Mouse (Mus musculus): ENCODE measurements around the gene Fmo6. TPM values are rescaled to one million over a fixed set of nuclear protein-coding genes. Genes with fewer than 3 reads are reported as not detected.

The Fmo6 gene
- total RNA-seq, 1 experiment, result not detected

DNA sequence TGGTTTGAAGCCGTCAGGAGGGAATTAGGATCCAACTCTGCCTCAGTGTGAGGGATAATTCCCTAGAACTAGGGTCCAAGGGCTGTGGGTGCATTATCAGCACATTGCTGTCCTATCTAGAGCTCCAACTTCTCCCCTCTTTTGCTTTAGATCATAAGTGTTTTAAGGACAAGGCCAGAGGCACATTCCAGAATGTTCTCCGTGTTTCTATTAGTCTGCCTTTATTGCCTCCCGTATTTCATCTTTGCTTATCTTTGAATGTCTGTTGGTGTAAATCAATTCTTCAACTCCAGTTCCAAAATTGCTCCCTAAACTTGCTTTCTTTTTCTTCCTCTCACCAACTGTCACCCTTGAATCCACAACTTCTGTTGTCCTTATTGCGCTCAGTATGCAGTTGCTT is 4.9 kb downstream of the Fmo6 start:
- no peak for TF ChIP-seq HCFC1 (IDR thresholded peaks at IDR 0.05; ENCODE audit: borderline replicate concordance, insufficient read depth, low read length)
- TF ChIP-seq MAFK (IDR thresholded peaks at IDR 0.05; ENCODE audit: insufficient read depth, low read depth, low read length), result no peak
- TF ChIP-seq ZC3H11A (IDR thresholded peaks at IDR 0.05; ENCODE audit: borderline replicate concordance, low read depth, low read length), result no peak
- TF ChIP-seq CHD2 (IDR thresholded peaks at IDR 0.05; ENCODE audit: low read depth, low read length), result no peak
- TF ChIP-seq ZNF384 (IDR thresholded peaks at IDR 0.05; ENCODE audit: low read depth, low read length), result no peak
- no peak overlapping the region for H3K9ac ChIP-seq (ENCODE audit: insufficient read depth, low read depth, low read length, poor library complexity, severe bottlenecking)
- no peaks in the 10 kb centered on the region for H3K9me3 ChIP-seq (ENCODE audit: control insufficient read depth, insufficient read depth, low read depth, low read length)
- H3K36me3 ChIP-seq (ENCODE audit: control insufficient read depth, insufficient read depth, low read length, poor library complexity, severe bottlenecking), result no peaks in the 10 kb centered on the region
- no peak overlapping the region for H3K4me3 ChIP-seq (ENCODE audit: insufficient read depth in 1 of 2, low read depth in 1 of 2, low read length in 2 of 2, poor library complexity in 1 of 2, severe bottlenecking in 1 of 2)
- no peak overlapping the region for H3K27ac ChIP-seq (ENCODE audit: insufficient read depth, low read depth, low read length, poor library complexity, severe bottlenecking)
- DNase-seq (ENCODE audit: low read depth, low spot score), result no peak
- in situ Hi-C loops (cut with MboI; ENCODE audit: low sequenced_read_pairs in 2 of 2, unreplicated experiment in 2 of 2), result no loop called here
- H3K4me1 ChIP-seq (ENCODE audit: control insufficient read depth in 2 of 2, insufficient read depth in 2 of 2, low read length in 2 of 2, poor library complexity in 1 of 2), result no peaks in the 10 kb centered on the region

DNA sequence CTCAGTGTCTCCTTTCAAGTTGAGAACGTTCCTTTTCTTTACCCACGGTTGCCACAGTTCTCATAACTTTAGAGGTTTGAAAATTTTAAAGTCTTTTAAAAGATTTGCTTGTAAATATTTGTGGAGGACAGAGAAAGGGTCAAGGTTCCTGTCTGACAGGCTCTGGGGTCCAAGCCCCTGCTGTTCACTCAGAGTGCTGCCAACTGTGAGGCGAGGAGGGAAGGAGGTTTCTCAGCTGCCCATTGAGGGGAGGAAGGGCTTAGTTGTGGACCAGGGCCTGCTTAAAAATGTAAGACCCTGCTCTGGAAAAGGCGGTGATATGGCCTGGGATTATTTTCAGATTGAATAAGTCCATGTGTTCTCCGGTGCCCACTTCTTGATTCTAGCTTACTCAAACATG is 5.4 kb downstream of the Fmo6 start:
- H3K4me1 ChIP-seq (ENCODE audit: control insufficient read depth in 2 of 2, insufficient read depth in 2 of 2, low read length in 2 of 2, poor library complexity in 1 of 2), result no peaks in the 10 kb centered on the region
- DNase-seq (ENCODE audit: low read depth, low spot score), result no peak
- no peak for TF ChIP-seq HCFC1 (IDR thresholded peaks at IDR 0.05; ENCODE audit: borderline replicate concordance, insufficient read depth, low read length)
- no peak for TF ChIP-seq ZC3H11A (IDR thresholded peaks at IDR 0.05; ENCODE audit: borderline replicate concordance, low read depth, low read length)
- TF ChIP-seq CHD2 (IDR thresholded peaks at IDR 0.05; ENCODE audit: low read depth, low read length), result no peak
- no peak for TF ChIP-seq ZNF384 (IDR thresholded peaks at IDR 0.05; ENCODE audit: low read depth, low read length)
- TF ChIP-seq MAFK (IDR thresholded peaks at IDR 0.05; ENCODE audit: insufficient read depth, low read depth, low read length), result no peak
- no peak overlapping the region for H3K4me3 ChIP-seq (ENCODE audit: insufficient read depth in 1 of 2, low read depth in 1 of 2, low read length in 2 of 2, poor library complexity in 1 of 2, severe bottlenecking in 1 of 2)
- in situ Hi-C loops (cut with MboI; ENCODE audit: low sequenced_read_pairs in 2 of 2, unreplicated experiment in 2 of 2), result no loop called here
- no peaks in the 10 kb centered on the region for H3K9me3 ChIP-seq (ENCODE audit: control insufficient read depth, insufficient read depth, low read depth, low read length)
- no peaks in the 10 kb centered on the region for H3K36me3 ChIP-seq (ENCODE audit: control insufficient read depth, insufficient read depth, low read length, poor library complexity, severe bottlenecking)
- H3K9ac ChIP-seq (ENCODE audit: insufficient read depth, low read depth, low read length, poor library complexity, severe bottlenecking), result no peak overlapping the region
- no peak overlapping the region for H3K27ac ChIP-seq (ENCODE audit: insufficient read depth, low read depth, low read length, poor library complexity, severe bottlenecking)

DNA sequence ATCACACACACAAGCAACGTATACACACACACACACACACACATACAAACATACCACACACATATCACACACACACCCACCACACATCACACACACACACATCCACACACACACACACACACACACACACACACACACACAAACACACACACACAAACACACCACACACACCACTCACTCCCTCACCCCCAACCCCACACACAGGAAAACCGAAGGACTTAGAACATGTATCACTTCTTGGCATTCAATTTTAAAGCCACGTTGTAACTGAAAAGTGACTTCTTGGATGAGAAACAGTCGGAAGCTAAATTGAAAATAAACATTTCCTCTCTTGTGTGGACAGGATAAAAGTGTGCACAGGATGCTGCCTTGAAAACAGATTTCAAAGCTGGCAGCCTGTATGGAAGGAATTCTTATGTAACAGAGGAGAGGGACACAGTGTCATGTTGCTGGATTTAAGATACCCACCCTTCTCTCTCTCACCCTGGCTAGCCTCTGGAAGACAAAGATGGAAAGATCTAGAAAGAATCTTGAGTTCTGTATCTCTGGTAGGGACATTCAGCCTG is 5.9 kb downstream of the Fmo6 start:
- TF ChIP-seq MAFK (IDR thresholded peaks at IDR 0.05; ENCODE audit: insufficient read depth, low read depth, low read length) (no peak), ZC3H11A (IDR thresholded peaks at IDR 0.05; ENCODE audit: borderline replicate concordance, low read depth, low read length) (no peak), HCFC1 (IDR thresholded peaks at IDR 0.05; ENCODE audit: borderline replicate concordance, insufficient read depth, low read length) (no peak), ZNF384 (IDR thresholded peaks at IDR 0.05; ENCODE audit: low read depth, low read length) (no peak), CHD2 (IDR thresholded peaks at IDR 0.05; ENCODE audit: low read depth, low read length) (no peak)
- no peaks in the 10 kb centered on the region for H3K4me1 ChIP-seq (ENCODE audit: control insufficient read depth in 2 of 2, insufficient read depth in 2 of 2, low read length in 2 of 2, poor library complexity in 1 of 2)
- no peaks in the 10 kb centered on the region for H3K36me3 ChIP-seq (ENCODE audit: control insufficient read depth, insufficient read depth, low read length, poor library complexity, severe bottlenecking)
- no peak overlapping the region for H3K4me3 ChIP-seq (ENCODE audit: insufficient read depth in 1 of 2, low read depth in 1 of 2, low read length in 2 of 2, poor library complexity in 1 of 2, severe bottlenecking in 1 of 2)
- no peak overlapping the region for H3K9ac ChIP-seq (ENCODE audit: insufficient read depth, low read depth, low read length, poor library complexity, severe bottlenecking)
- H3K27ac ChIP-seq (ENCODE audit: insufficient read depth, low read depth, low read length, poor library complexity, severe bottlenecking), result no peak overlapping the region
- in situ Hi-C loops (cut with MboI; ENCODE audit: low sequenced_read_pairs in 2 of 2, unreplicated experiment in 2 of 2), result no loop called here
- H3K9me3 ChIP-seq (ENCODE audit: control insufficient read depth, insufficient read depth, low read depth, low read length), result no peaks in the 10 kb centered on the region
- no peak for DNase-seq (ENCODE audit: low read depth, low spot score)

- in situ Hi-C loops (cut with MboI; ENCODE audit: low sequenced_read_pairs in 2 of 2, unreplicated experiment in 2 of 2), result no loop called here
- DNase-seq (ENCODE audit: low read depth, low spot score), result no peak
- no peaks in the 10 kb centered on the region for H3K4me1 ChIP-seq (ENCODE audit: control insufficient read depth in 2 of 2, insufficient read depth in 2 of 2, low read length in 2 of 2, poor library complexity in 1 of 2)
- no peak overlapping the region for H3K4me3 ChIP-seq (ENCODE audit: insufficient read depth in 1 of 2, low read depth in 1 of 2, low read length in 2 of 2, poor library complexity in 1 of 2, severe bottlenecking in 1 of 2)
- no peak overlapping the region for H3K9ac ChIP-seq (ENCODE audit: insufficient read depth, low read depth, low read length, poor library complexity, severe bottlenecking)
- no peak overlapping the region for H3K27ac ChIP-seq (ENCODE audit: insufficient read depth, low read depth, low read length, poor library complexity, severe bottlenecking)
- no peaks in the 10 kb centered on the region for H3K9me3 ChIP-seq (ENCODE audit: control insufficient read depth, insufficient read depth, low read depth, low read length)
- H3K36me3 ChIP-seq (ENCODE audit: control insufficient read depth, insufficient read depth, low read length, poor library complexity, severe bottlenecking), result no peaks in the 10 kb centered on the region
- TF ChIP-seq CHD2 (IDR thresholded peaks at IDR 0.05; ENCODE audit: low read depth, low read length) (no peak), MAFK (IDR thresholded peaks at IDR 0.05; ENCODE audit: insufficient read depth, low read depth, low read length) (no peak), ZC3H11A (IDR thresholded peaks at IDR 0.05; ENCODE audit: borderline replicate concordance, low read depth, low read length) (no peak)
These were observed 6.7 kb downstream of the Fmo6 start for GRCm38 (mm10) chr1:162930631-162931030.

- no peak overlapping the region for H3K27ac ChIP-seq (ENCODE audit: insufficient read depth, low read depth, low read length, poor library complexity, severe bottlenecking)
- no peak overlapping the region for H3K9ac ChIP-seq (ENCODE audit: insufficient read depth, low read depth, low read length, poor library complexity, severe bottlenecking)
- H3K9me3 ChIP-seq (ENCODE audit: control insufficient read depth, insufficient read depth, low read depth, low read length), result no peaks in the 10 kb centered on the region
- no peaks in the 10 kb centered on the region for H3K4me1 ChIP-seq (ENCODE audit: control insufficient read depth in 2 of 2, insufficient read depth in 2 of 2, low read length in 2 of 2, poor library complexity in 1 of 2)
- no peak overlapping the region for H3K4me3 ChIP-seq (ENCODE audit: insufficient read depth in 1 of 2, low read depth in 1 of 2, low read length in 2 of 2, poor library complexity in 1 of 2, severe bottlenecking in 1 of 2)
- in situ Hi-C loops (cut with MboI; ENCODE audit: low sequenced_read_pairs in 2 of 2, unreplicated experiment in 2 of 2), result no loop called here
- TF ChIP-seq HCFC1 (IDR thresholded peaks at IDR 0.05; ENCODE audit: borderline replicate concordance, insufficient read depth, low read length) (no peak), CHD2 (IDR thresholded peaks at IDR 0.05; ENCODE audit: low read depth, low read length) (no peak), MAFK (IDR thresholded peaks at IDR 0.05; ENCODE audit: insufficient read depth, low read depth, low read length) (no peak), ZNF384 (IDR thresholded peaks at IDR 0.05; ENCODE audit: low read depth, low read length) (no peak), ZC3H11A (IDR thresholded peaks at IDR 0.05; ENCODE audit: borderline replicate concordance, low read depth, low read length) (no peak)
- H3K36me3 ChIP-seq (ENCODE audit: control insufficient read depth, insufficient read depth, low read length, poor library complexity, severe bottlenecking), result no peaks in the 10 kb centered on the region
- DNase-seq (ENCODE audit: low read depth, low spot score), result no peak
These were observed 8.2 kb downstream of the Fmo6 start for GRCm38 (mm10) chr1:162929146-162929545.
